Mouse (Mus musculus) small intestine, adult 2 months (tissue): ENCODE measurements around the gene Fezf1.

Source experiments
- CTCF ChIP-seq: fragments of 200-500 bp; IDR thresholded peaks from 2 replicates; pipeline ENCODE4 v1.5.1; 2012; ENCODE audit warnings: low read depth, mild to moderate bottlenecking, control low read depth, inconsistent platforms, low read length, moderate library complexity, mixed read lengths; ENCODE audit not compliant: insufficient replicate concordance, insufficient read length; ENCODE audit errors: extremely low read depth
- POLR2A ChIP-seq: fragments of 200-500 bp; IDR thresholded peaks from 2 replicates; pipeline ENCODE4 v1.6.1; 2012; ENCODE audit warnings: low read depth, mild to moderate bottlenecking, control low read depth, inconsistent platforms, low read length, moderate library complexity

DNA sequence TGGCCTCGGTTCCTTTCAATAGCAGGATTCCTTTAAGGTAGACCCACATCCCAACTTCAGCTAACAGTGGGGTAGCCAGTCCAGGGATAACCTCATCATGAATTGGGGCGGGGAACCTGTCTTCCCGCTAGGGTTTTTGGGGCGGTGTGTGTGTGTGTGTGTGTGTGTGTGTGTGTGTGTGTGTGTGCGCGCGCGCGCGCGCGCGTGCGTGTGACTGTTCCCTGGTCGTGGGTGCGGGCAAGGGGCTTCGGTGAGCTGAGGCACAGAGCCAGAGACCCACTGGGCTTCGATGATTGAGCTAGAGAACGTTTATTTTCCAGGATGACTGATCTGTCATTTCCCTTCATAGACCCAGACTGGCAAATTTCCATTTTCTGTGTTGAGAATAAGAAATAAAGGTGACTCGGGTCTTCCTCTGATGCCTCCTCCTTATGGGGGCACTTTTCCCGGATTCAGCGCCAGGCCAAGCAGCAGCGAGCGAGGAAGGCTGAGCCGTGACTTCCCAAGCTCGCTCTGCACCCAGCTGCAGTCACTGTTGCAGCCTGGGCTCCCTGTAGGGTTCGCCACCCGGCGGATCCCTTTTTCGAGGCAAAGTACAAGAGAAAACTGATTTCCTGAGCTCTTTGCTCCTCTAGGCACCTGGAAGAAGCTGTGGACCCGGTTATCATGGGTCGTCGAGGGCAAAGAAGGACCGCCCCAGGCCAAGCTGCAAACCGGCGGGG lies 12.0 kb upstream of the Fezf1 start:
- TF ChIP-seq POLR2A (no peak), CTCF (no peak)
